Mouse (Mus musculus): ENCODE measurements around the gene Sars2. TPM values are rescaled to one million over a fixed set of nuclear protein-coding genes. Genes with fewer than 3 reads are reported as not detected.

Sars2 gene
- polyA plus RNA-seq, 1 experiment, result 21.5 TPM

GRCm38 (mm10) chr7:28801451-28801850 is 59.7 kb downstream of the Sars2 start:
- no peak for DNase-seq (ENCODE audit: low read depth in 1 of 2, low spot score in 2 of 2)
- Histone ChIP-seq H3K4me1 (ENCODE audit: control insufficient read depth, insufficient read depth, insufficient read length) (peaks cover 11% of the 10 kb centered on the region; the same call in 1 of the 2 replicates), H3K36me3 (ENCODE audit: control insufficient read depth, insufficient read depth, low read length) (peaks cover 8% of the 10 kb centered on the region), H3K27me3 (ENCODE audit: control insufficient read depth, insufficient read depth, low read length) (no peaks in the 10 kb centered on the region), H3K27ac (ENCODE audit: insufficient read depth, low read length) (no peak overlapping the region), H3K4me3 (ENCODE audit: extremely low read depth, insufficient read depth, insufficient read length) (no peak overlapping the region)
- WGBS, result 86% methylated on average over 3 of the region's 3 CpGs
- TF ChIP-seq CTCF (IDR thresholded peaks at IDR 0.05; ENCODE audit: extremely low read depth, insufficient read depth, insufficient read length, insufficient replicate concordance) (no peak), POLR2A (IDR thresholded peaks at IDR 0.05; ENCODE audit: low read depth, low read length) (no peak)

GRCm38 (mm10) chr7:28801901-28802670 is 60.3 kb downstream of the Sars2 start:
- TF ChIP-seq POLR2A (IDR thresholded peaks at IDR 0.05; ENCODE audit: low read depth, low read length) (no peak), CTCF (IDR thresholded peaks at IDR 0.05; ENCODE audit: extremely low read depth, insufficient read depth, insufficient read length, insufficient replicate concordance) (no peak)
- 59% methylated on average over 10 of the region's 10 CpGs for WGBS
- Histone ChIP-seq H3K36me3 (ENCODE audit: control insufficient read depth, insufficient read depth, low read length) (peaks cover 8% of the 10 kb centered on the region), H3K27me3 (ENCODE audit: control insufficient read depth, insufficient read depth, low read length) (no peaks in the 10 kb centered on the region), H3K4me3 (ENCODE audit: extremely low read depth, insufficient read depth, insufficient read length) (no peak overlapping the region), H3K27ac (ENCODE audit: insufficient read depth, low read length) (peak overlapping the region; percentile 48), H3K4me1 (ENCODE audit: control insufficient read depth, insufficient read depth, insufficient read length) (peaks cover 11% of the 10 kb centered on the region; the same call in 1 of the 2 replicates)
- no peak for DNase-seq (ENCODE audit: low read depth in 1 of 2, low spot score in 2 of 2)

GRCm38 (mm10) chr7:28802846-28803588 is 61.2 kb downstream of the Sars2 start:
- Histone ChIP-seq H3K27me3 (ENCODE audit: control insufficient read depth, insufficient read depth, low read length) (no peaks in the 10 kb centered on the region), H3K27ac (ENCODE audit: insufficient read depth, low read length) (peak overlapping the region; percentile 55), H3K4me3 (ENCODE audit: extremely low read depth, insufficient read depth, insufficient read length) (no peak overlapping the region), H3K4me1 (ENCODE audit: control insufficient read depth, insufficient read depth, insufficient read length) (peaks cover 12% of the 10 kb centered on the region; the same call in 1 of the 2 replicates), H3K36me3 (ENCODE audit: control insufficient read depth, insufficient read depth, low read length) (peaks cover 5% of the 10 kb centered on the region)
- DNase-seq (ENCODE audit: low read depth in 1 of 2, low spot score in 2 of 2), result peak in 1 of 2 experiments; percentile 42
- no peak for TF ChIP-seq CTCF (IDR thresholded peaks at IDR 0.05; ENCODE audit: extremely low read depth, insufficient read depth, insufficient read length, insufficient replicate concordance)
- no peak for TF ChIP-seq POLR2A (IDR thresholded peaks at IDR 0.05; ENCODE audit: low read depth, low read length)
- WGBS, result 28% methylated on average over 10 of the region's 10 CpGs

Other genes with a start within 250 kb of the Sars2 start
- not detected in 2 replicates for gene Ifnl2, start 231.5 kb upstream of the Sars2 start, polyA plus RNA-seq (2012; rRNA removed)
- gene Ifnl3, start 219.2 kb upstream of the Sars2 start, polyA plus RNA-seq (2012; rRNA removed), result not detected in 2 replicates
- gene Sycn, start 201.1 kb upstream of the Sars2 start, polyA plus RNA-seq (2012; rRNA removed), result 3,549 and 8,446 TPM in 2 replicates
- 0.81 and 1.0 TPM in 2 replicates for gene Nccrp1, start 194.7 kb upstream of the Sars2 start, polyA plus RNA-seq (2012; rRNA removed)
- 48.2 and 68.2 TPM in 2 replicates for gene Samd4b, start 143.8 kb upstream of the Sars2 start, polyA plus RNA-seq (2012; rRNA removed)
- gene Pak4, start 143.8 kb upstream of the Sars2 start, polyA plus RNA-seq (2012; rRNA removed), result 13.2 and 17.6 TPM in 2 replicates
- not detected in 2 replicates for gene Acp7, start 110.7 kb upstream of the Sars2 start, polyA plus RNA-seq (2012; rRNA removed)
- 3.7 and 4.7 TPM in 2 replicates for gene Fbxo27, start 49.1 kb upstream of the Sars2 start, polyA plus RNA-seq (2012; rRNA removed)
- 5.9 and 7.6 TPM in 2 replicates for gene Fbxo17, start 25.2 kb upstream of the Sars2 start, polyA plus RNA-seq (2012; rRNA removed)
- gene Mrps12, start 172 bp upstream of the Sars2 start, polyA plus RNA-seq (2012; rRNA removed), result 34.5 and 41.9 TPM in 2 replicates
- gene Ccer2, start 14.2 kb downstream of the Sars2 start, polyA plus RNA-seq (2012; rRNA removed), result not detected in 2 replicates
- 48.4 and 53.3 TPM in 2 replicates for gene Sirt2, start 24.7 kb downstream of the Sars2 start, polyA plus RNA-seq (2012; rRNA removed)
- gene Nfkbib, start 25.5 kb downstream of the Sars2 start, polyA plus RNA-seq (2012; rRNA removed), result 51.1 and 67.9 TPM in 2 replicates
- 35.4 and 36.4 TPM in 2 replicates for gene Rinl, start 47.0 kb downstream of the Sars2 start, polyA plus RNA-seq (2012; rRNA removed)
- gene Hnrnpl, start 66.5 kb downstream of the Sars2 start, polyA plus RNA-seq (2012; rRNA removed), result 189 and 209 TPM in 2 replicates
- gene Ech1, start 83.2 kb downstream of the Sars2 start, polyA plus RNA-seq (2012; rRNA removed), result 101 and 108 TPM in 2 replicates
- gene Lgals4, start 91.9 kb downstream of the Sars2 start, polyA plus RNA-seq (2012; rRNA removed), result 11.6 and 13.3 TPM in 2 replicates
- gene Lgals7, start 121.9 kb downstream of the Sars2 start, polyA plus RNA-seq (2012; rRNA removed), result 0.34 and 0.48 TPM in 2 replicates
- gene Capn12, start 139.4 kb downstream of the Sars2 start, polyA plus RNA-seq (2012; rRNA removed), result 0.13 and 0.14 TPM in 2 replicates
- gene Actn4, start 220.3 kb downstream of the Sars2 start, polyA plus RNA-seq (2012; rRNA removed), result 156 and 192 TPM in 2 replicates
- 218 and 234 TPM in 2 replicates for gene Eif3k, start 239.9 kb downstream of the Sars2 start, polyA plus RNA-seq (2012; rRNA removed)
- 174 and 236 TPM in 2 replicates for gene Map4k1, start 240.1 kb downstream of the Sars2 start, polyA plus RNA-seq (2012; rRNA removed)

Data from spleen, adult 2 months (tissue).